Mouse (Mus musculus): ENCODE data around the gene Kpna2. TPM values are rescaled to one million over a fixed set of nuclear protein-coding genes. Genes with fewer than 3 reads are reported as not detected.
"Not testable (repeated sequence)": the region's sequence is repeated elsewhere in the genome, so short reads cannot be mapped to it uniquely, and the experiment has no call there.

Kpna2 gene
- total and polyA plus RNA-seq, 2 experiments from 2014 or later: 82.8 to 92.7 TPM

DNA sequence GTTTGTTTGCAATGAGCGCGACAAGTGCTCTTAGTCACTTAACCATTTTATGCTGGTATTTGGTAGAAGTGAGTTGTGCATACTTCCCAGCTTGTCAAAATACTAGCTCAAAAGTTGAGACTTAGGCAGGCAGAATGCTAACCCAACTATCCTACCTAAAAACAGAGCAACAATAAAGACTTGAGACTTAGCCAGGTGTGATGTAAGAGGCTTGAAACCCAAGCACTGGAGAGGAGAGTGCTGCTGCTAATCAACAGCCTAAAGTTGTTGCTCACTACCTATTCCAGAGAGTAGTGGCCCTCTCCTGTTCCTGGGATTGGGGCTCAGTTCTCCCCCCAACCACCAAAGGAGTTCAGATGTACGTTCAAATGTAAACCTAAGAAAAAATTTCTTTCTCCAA lies 11.1 kb upstream of the Kpna2 start:
- DNase-seq (ENCODE audit: low spot score) (no peak), ATAC-seq (ENCODE audit: low FRiP score) (no peak)
- H3K9ac ChIP-seq (replicated peaks; ENCODE audit: low read length, poor library complexity, severe bottlenecking): no peak overlapping the region
- no peak overlapping the region for H3K4me3 ChIP-seq (ENCODE audit: low read depth, low read length)
- no peaks in the 10 kb centered on the region for H3K36me3 ChIP-seq (ENCODE audit: insufficient read depth, low read length)
- WGBS: over 99% methylated on average over 3 of the region's 3 CpGs
- H3K4me1 ChIP-seq (ENCODE audit: insufficient read depth, low read length): peaks cover 3% of the 10 kb centered on the region; the same call in 1 of the 2 replicates
- H3K27me3 ChIP-seq (ENCODE audit: insufficient read depth, low read length): no peaks in the 10 kb centered on the region
- no peak overlapping the region for H3K27ac ChIP-seq (ENCODE audit: low read depth, low read length)
- H3K9me3 ChIP-seq (ENCODE audit: low read length): no peaks in the 10 kb centered on the region
- no peak for TF ChIP-seq CTCF (IDR thresholded peaks at IDR 0.05)
- no peak overlapping the region for H3K4me2 ChIP-seq (ENCODE audit: low read depth, low read length, poor library complexity, severe bottlenecking)

DNA sequence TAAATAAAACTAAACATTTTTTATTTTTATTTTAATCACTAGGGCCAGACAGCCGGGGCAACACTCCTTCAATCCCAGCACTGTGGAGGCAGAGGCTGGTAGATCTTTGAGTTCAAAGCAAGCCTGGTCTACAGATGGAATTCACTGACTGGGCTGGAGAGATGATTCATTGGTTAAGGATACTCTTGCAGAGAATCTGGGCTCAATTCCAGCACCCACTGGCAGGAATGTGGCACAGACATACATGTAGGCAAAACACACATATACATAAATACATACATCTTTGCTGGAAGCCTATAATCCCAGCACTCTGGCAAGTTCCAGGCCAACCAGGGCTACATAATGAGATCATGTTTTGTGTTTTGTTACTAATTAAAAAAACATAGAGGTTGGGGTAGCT lies 6.2 kb upstream of the Kpna2 start:
- no peaks in the 10 kb centered on the region for H3K36me3 ChIP-seq (ENCODE audit: insufficient read depth, low read length)
- H3K4me1 ChIP-seq (ENCODE audit: insufficient read depth, low read length): no peaks in the 10 kb centered on the region
- H3K4me2 ChIP-seq (ENCODE audit: low read depth, low read length, poor library complexity, severe bottlenecking): no peak overlapping the region
- no peak overlapping the region for H3K4me3 ChIP-seq (ENCODE audit: low read depth, low read length)
- TF ChIP-seq CTCF (IDR thresholded peaks at IDR 0.05): no peak
- DNase-seq (ENCODE audit: low spot score) (no peak), ATAC-seq (ENCODE audit: low FRiP score) (no peak)
- no peak overlapping the region for H3K9ac ChIP-seq (replicated peaks; ENCODE audit: low read length, poor library complexity, severe bottlenecking)
- WGBS: 89% methylated on average over 1 of the region's 1 CpGs
- no peaks in the 10 kb centered on the region for H3K9me3 ChIP-seq (ENCODE audit: low read length)
- no peaks in the 10 kb centered on the region for H3K27me3 ChIP-seq (ENCODE audit: insufficient read depth, low read length)
- H3K27ac ChIP-seq (ENCODE audit: low read depth, low read length): no peak overlapping the region

DNA sequence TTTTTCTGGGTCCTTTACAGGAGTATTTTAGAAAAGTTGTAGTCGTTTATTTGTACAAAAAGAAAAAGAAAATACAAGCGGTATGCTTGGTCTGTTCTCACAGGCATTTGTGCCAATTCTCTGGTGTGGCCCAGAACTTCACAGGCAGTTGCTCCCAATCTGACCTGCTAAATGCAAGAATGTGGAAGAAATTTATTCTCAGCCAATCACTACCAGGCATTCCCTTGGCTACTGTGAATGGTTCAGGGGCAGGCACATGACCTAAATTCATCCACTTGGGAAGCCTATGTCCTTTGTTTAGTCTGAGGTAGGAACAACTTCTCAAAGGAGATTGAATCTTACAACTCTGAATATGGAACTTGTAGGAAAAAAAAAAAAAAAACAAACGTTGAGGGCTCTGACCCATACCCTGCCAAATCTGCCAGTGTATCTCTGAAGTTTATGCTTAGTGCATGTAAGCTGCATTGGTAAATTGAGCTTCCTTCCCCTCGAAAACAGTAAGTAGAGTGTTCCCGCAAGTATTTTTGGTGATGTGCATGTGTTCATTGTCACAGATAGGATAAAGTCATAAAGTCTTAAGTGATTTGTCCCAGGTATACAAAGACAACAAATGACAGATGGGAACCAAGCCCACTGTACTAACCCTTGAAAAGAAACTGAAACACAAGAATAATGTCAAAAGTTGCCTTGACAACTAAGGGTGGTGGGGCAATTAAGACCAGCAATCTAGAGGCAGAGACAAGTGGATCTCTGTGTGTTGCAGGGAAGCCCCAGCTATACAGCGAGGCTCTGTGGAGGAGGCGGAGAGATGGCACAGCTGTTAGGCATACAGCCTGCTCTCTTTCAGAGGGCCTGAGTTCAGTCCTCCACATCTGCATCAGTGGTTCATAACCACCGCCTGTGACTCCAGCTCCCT lies 2.7 kb upstream of the Kpna2 start:
- no peaks in the 10 kb centered on the region for H3K27me3 ChIP-seq (ENCODE audit: insufficient read depth, low read length)
- DNase-seq (ENCODE audit: low spot score) (peak; percentile 39), ATAC-seq (ENCODE audit: low FRiP score) (no peak)
- H3K9me3 ChIP-seq (ENCODE audit: low read length): no peaks in the 10 kb centered on the region
- H3K4me1 ChIP-seq (ENCODE audit: insufficient read depth, low read length): no peaks in the 10 kb centered on the region
- no peak overlapping the region for H3K4me3 ChIP-seq (ENCODE audit: low read depth, low read length)
- no peak overlapping the region for H3K9ac ChIP-seq (replicated peaks; ENCODE audit: low read length, poor library complexity, severe bottlenecking)
- no peak for TF ChIP-seq CTCF (IDR thresholded peaks at IDR 0.05)
- 53% methylated on average over 7 of the region's 8 CpGs for WGBS
- H3K27ac ChIP-seq (ENCODE audit: low read depth, low read length): no peak overlapping the region
- H3K4me2 ChIP-seq (ENCODE audit: low read depth, low read length, poor library complexity, severe bottlenecking): no peak overlapping the region
- no peaks in the 10 kb centered on the region for H3K36me3 ChIP-seq (ENCODE audit: insufficient read depth, low read length)

GRCm38 (mm10) chr11:106999949-107000513 lies 690 bp upstream of the Kpna2 start:
- no peaks in the 10 kb centered on the region for H3K9me3 ChIP-seq (ENCODE audit: low read length)
- H3K9ac ChIP-seq (replicated peaks; ENCODE audit: low read length, poor library complexity, severe bottlenecking): peak overlapping the region; percentile 37
- peak overlapping the region; percentile 87 for H3K27ac ChIP-seq (ENCODE audit: low read depth, low read length)
- 80% methylated on average over 9 of the region's 9 CpGs for WGBS
- H3K36me3 ChIP-seq (ENCODE audit: insufficient read depth, low read length): peaks cover 3% of the 10 kb centered on the region; the same call in 1 of the 2 replicates
- TF ChIP-seq CTCF (IDR thresholded peaks at IDR 0.05): no peak
- no peaks in the 10 kb centered on the region for H3K27me3 ChIP-seq (ENCODE audit: insufficient read depth, low read length)
- peak overlapping the region; percentile 51 for H3K4me2 ChIP-seq (ENCODE audit: low read depth, low read length, poor library complexity, severe bottlenecking)
- ATAC-seq (ENCODE audit: low FRiP score) (no peak), DNase-seq (ENCODE audit: low spot score) (no peak)
- peak overlapping the region; percentile 24 for H3K4me3 ChIP-seq (ENCODE audit: low read depth, low read length)
- no peaks in the 10 kb centered on the region for H3K4me1 ChIP-seq (ENCODE audit: insufficient read depth, low read length)

- H3K4me3 ChIP-seq (ENCODE audit: low read depth, low read length): peak overlapping the region; percentile 82
- peak overlapping the region; percentile 56 for H3K4me2 ChIP-seq (ENCODE audit: low read depth, low read length, poor library complexity, severe bottlenecking)
- H3K36me3 ChIP-seq (ENCODE audit: insufficient read depth, low read length): peaks cover 3% of the 10 kb centered on the region; the same call in 1 of the 2 replicates
- ATAC-seq (ENCODE audit: low FRiP score) (no peak), DNase-seq (ENCODE audit: low spot score) (peak; percentile 31)
- no peaks in the 10 kb centered on the region for H3K27me3 ChIP-seq (ENCODE audit: insufficient read depth, low read length)
- peak overlapping the region; percentile 62 for H3K27ac ChIP-seq (ENCODE audit: low read depth, low read length)
- H3K9me3 ChIP-seq (ENCODE audit: low read length): no peaks in the 10 kb centered on the region
- H3K4me1 ChIP-seq (ENCODE audit: insufficient read depth, low read length): no peaks in the 10 kb centered on the region
- WGBS: under 1% methylated on average over 26 of the region's 26 CpGs
- peak overlapping the region; percentile 58 for H3K9ac ChIP-seq (replicated peaks; ENCODE audit: low read length, poor library complexity, severe bottlenecking)
- no peak for TF ChIP-seq CTCF (IDR thresholded peaks at IDR 0.05)
Measured at GRCm38 (mm10) chr11:106998651-106999150, 640 bp downstream of the Kpna2 start.

- H3K27ac ChIP-seq (ENCODE audit: low read depth, low read length): peak overlapping the region; percentile 62
Measured at GRCm38 (mm10) chr11:106997976-106998375, 1.4 kb downstream of the Kpna2 start.

GRCm38 (mm10) chr11:106996492-106996891 lies 2.8 kb downstream of the Kpna2 start:
- WGBS: 95% methylated on average over 7 of the region's 7 CpGs
- H3K36me3 ChIP-seq (ENCODE audit: insufficient read depth, low read length); H3K4me3 ChIP-seq (ENCODE audit: low read depth, low read length); H3K27ac ChIP-seq (ENCODE audit: low read depth, low read length); H3K4me1 ChIP-seq (ENCODE audit: insufficient read depth, low read length); H3K27me3 ChIP-seq (ENCODE audit: insufficient read depth, low read length); H3K4me2 ChIP-seq (ENCODE audit: low read depth, low read length, poor library complexity, severe bottlenecking); DNase-seq (ENCODE audit: low spot score); ATAC-seq (ENCODE audit: low FRiP score); H3K9me3 ChIP-seq (ENCODE audit: low read length); H3K9ac ChIP-seq (replicated peaks; ENCODE audit: low read length, poor library complexity, severe bottlenecking): not testable (repeated sequence)

More at GRCm38 (mm10) chr11:106997976-106998375, 1.4 kb downstream of the Kpna2 start:
- H3K9ac ChIP-seq (replicated peaks; ENCODE audit: low read length, poor library complexity, severe bottlenecking): peak overlapping the region; percentile 58; the same call in 1 of the 2 replicates
- H3K27me3 ChIP-seq (ENCODE audit: insufficient read depth, low read length): no peaks in the 10 kb centered on the region
- 12% methylated on average over 5 of the region's 5 CpGs for WGBS
- ATAC-seq (ENCODE audit: low FRiP score) (no peak), DNase-seq (ENCODE audit: low spot score) (no peak)
- peak overlapping the region; percentile 82 for H3K4me3 ChIP-seq (ENCODE audit: low read depth, low read length)
- H3K36me3 ChIP-seq (ENCODE audit: insufficient read depth, low read length): peaks cover 3% of the 10 kb centered on the region; the same call in 1 of the 2 replicates
- no peaks in the 10 kb centered on the region for H3K9me3 ChIP-seq (ENCODE audit: low read length)
- no peak for TF ChIP-seq CTCF (IDR thresholded peaks at IDR 0.05)
- H3K4me2 ChIP-seq (ENCODE audit: low read depth, low read length, poor library complexity, severe bottlenecking): peak overlapping the region; percentile 56
- H3K4me1 ChIP-seq (ENCODE audit: insufficient read depth, low read length): no peaks in the 10 kb centered on the region
